Comparison of ENCODE assay signal across 8 mouse cellular contexts in genomic region chr15:88863695-88864231, GRCm38 (mm10). TPM values are rescaled to one million over a fixed set of nuclear protein-coding genes. Genes with fewer than 3 reads are reported as not detected.
DNase-seq lines count a peak whose midpoint lies in the region; ATAC-seq lines count a peak whose summit lies in the region.

No protein-coding gene starts in this region.

- WGBS in hindbrain, embryonic 12.5 days: under 1% methylated on average over 33 of the region's 39 CpGs

- peaks cover 27% of the 10 kb centered on the region for H3K36me3 ChIP-seq in hindbrain, embryonic 12.5 days

- no peaks in the 10 kb centered on the region for H3K9me3 ChIP-seq in hindbrain, embryonic 12.5 days (replicated peaks)

- H3K4me1 ChIP-seq in hindbrain, embryonic 12.5 days: peaks cover 42% of the 10 kb centered on the region

- DNase-seq in Muller cell, postnatal 12 days (ENCODE audit: inconsistent ontology term): peak; percentile 95
- peak; percentile 86 for DNase-seq in cerebellum, adult 8-10 months
- peak; percentile 82 to 86 for DNase-seq in frontal cortex, postnatal 10 days (ENCODE audit: low spot score in 2 of 2)
- DNase-seq in layer of hippocampus, postnatal 14 days (ENCODE audit: low spot score in 2 of 2): peak; percentile 81 to 90
- DNase-seq in lung, postnatal 10 days: peak; percentile 96
- peak; percentile 77 for DNase-seq in ovary, postnatal 14 days (ENCODE audit: low spot score)
- peak; percentile 80 for DNase-seq in thymus, postnatal 4 days

- H3K27me3 ChIP-seq in hindbrain, embryonic 12.5 days: no peaks in the 10 kb centered on the region

- ATAC-seq in hindbrain, embryonic 12.5 days (ENCODE audit: low FRiP score): peak; percentile 73

- peak overlapping the region; percentile 91 for H3K4me3 ChIP-seq in hindbrain, embryonic 12.5 days

- peak overlapping the region; percentile 91 for H3K9ac ChIP-seq in hindbrain, embryonic 12.5 days

- peak overlapping the region; percentile 97 for H3K27ac ChIP-seq in hindbrain, embryonic 12.5 days

- peak overlapping the region; percentile 97 for H3K4me2 ChIP-seq in hindbrain, embryonic 12.5 days (replicated peaks)

RNA-seq across cellular contexts. Expression of gene Pim3, which starts 1.8 kb away (rescaled TPM):
- polyA plus RNA-seq in hindbrain, embryonic 12.5 days (2016; fragmentation: Nextera tagmentation; extraction: Ambion mirVana): 45.3 and 48.0 TPM in 2 replicates
- total RNA-seq in layer of hippocampus, postnatal 14 days (2021): 10 to 100 TPM; 40.8 to 48.4 TPM

RNA-seq across cellular contexts. Expression of gene Creld2, which starts 44.3 kb away (rescaled TPM):
- 65.2 and 74.8 TPM in 2 replicates for polyA plus RNA-seq in hindbrain, embryonic 12.5 days (2016; fragmentation: Nextera tagmentation; extraction: Ambion mirVana)
- 10 to 100 TPM; 17.3 to 26.1 TPM for total RNA-seq in layer of hippocampus, postnatal 14 days (2021)

RNA-seq across cellular contexts. Expression of gene Alg12, which starts 44.6 kb away (rescaled TPM):
- 9.1 and 9.9 TPM in 2 replicates for polyA plus RNA-seq in hindbrain, embryonic 12.5 days (2016; fragmentation: Nextera tagmentation; extraction: Ambion mirVana)
- 10 to 100 TPM in 1 of 2 experiments, 1 to 10 TPM in 1; 9.2 to 12.0 TPM for total RNA-seq in layer of hippocampus, postnatal 14 days (2021)

Comparison
In these comparisons a context has a peak if more than half of its experiments do, and no peak if none do; other contexts are left out.
1. Peak in every context shown above with its lines: DNase-seq, ATAC-seq, H3K4me3 ChIP-seq and H3K27ac ChIP-seq.